Mouse (Mus musculus) c-Kit-positive CD71-negative TER-119-negative erythroid progenitor cells, embryonic 14.5 days (primary cell): ENCODE results near the gene Pygo2.
A peak's percentile ranks its signal among the peaks of the same experiment; 100 is the strongest.

ENCODE experiments used
- DNase-seq: peaks from one replicate; pipeline ENCODE4 v3.0.0-alpha.2; 2013; ENCODE audit warnings: low read depth

Pygo2 gene

DNA sequence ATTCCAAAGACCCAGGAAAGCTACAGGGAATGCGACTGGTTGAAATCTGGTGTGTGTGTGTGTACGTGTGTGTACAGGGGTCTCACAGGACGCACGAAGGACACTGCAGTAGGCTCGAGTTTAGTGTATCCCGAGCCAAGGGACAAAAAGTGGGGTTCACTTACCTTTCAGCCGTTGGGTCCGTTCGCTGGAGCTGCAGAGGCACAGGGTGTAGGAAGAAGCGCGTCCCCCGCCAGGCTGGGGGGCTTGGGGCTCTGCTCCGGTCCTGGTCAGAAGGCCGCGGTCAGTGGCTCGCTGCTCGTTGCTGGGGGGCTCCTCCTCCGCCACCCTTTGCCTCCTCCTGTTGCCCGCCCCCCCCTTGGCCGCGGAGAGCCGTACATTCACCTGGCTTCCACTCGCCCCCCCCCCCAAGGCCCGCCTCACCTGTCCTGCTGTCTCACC, 37.1 kb upstream of the Pygo2 start:
- no peak for DNase-seq

- peak; percentile 92 for DNase-seq
Measured at GRCm38 (mm10) chr3:89393605-89394004, 36.4 kb upstream of the Pygo2 start.

- DNase-seq = no peak
Measured at GRCm38 (mm10) chr3:89394006-89394893, 35.8 kb upstream of the Pygo2 start, which contains the start of gene Zbtb7b. TSS of gene Zbtb7b (minus strand) at chr3:89394776.

DNA sequence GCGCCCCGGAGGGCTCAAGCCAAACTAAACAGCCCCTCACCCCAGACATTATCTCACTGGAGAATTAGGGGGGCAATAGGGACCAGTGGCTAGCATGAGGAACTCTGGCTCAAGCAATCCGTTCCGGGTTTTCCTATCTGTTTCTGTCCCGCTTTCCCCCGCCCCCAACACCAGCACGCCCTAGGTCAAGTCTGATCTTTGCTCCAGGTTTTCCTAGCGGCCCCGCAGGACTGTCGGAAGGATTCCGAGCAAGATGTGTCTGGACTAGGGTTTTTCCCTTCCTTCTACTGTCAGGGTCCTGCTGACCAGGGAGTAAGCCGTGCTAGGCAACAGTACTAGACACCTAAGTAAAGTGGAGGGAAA, 35.1 kb upstream of the Pygo2 start:
- DNase-seq = no peak

- DNase-seq = no peak
Measured at GRCm38 (mm10) chr3:89395419-89395805, 34.6 kb upstream of the Pygo2 start.

DNA sequence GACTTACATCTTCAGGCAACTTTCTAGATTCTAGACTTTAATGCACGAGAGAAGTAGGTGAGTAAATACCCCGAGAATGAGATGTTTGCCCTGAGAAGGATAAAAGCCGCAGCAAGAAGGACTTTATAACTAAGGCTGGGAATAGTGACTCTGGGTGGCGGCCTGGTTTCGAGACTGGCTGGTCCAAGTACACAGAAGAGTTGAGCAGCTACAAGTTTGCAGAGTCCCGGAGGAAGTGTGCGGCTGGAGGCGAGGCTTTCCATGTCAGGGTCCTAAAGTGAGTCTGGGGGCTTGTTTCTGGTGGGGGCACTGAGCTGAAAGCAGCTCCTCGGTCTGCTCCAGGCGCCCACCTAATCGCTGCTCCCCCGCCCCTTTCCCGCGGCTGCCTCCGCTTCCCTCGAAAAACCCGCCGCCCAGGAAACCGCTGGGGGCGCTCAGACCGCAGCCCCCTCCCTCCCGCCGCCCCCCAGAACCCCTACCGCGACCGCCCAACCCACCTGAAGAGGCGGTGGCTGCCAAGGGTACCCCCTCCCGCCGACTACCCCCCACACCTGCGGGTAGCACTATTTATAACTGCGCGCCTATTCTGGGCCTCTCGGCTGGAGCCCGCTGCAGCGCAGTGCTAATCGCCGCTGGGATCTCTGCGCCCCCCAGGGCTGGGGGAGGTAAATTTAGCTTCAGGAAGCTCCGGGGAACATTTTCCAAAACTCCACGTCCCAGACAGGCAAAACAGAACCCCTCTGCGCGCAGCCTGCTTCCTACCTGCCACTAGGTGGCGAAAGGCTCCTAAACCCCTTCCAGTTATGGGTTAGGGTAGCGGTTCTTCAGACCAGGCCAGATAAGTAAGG, 34.0 kb upstream of the Pygo2 start:
- no peak for DNase-seq

DNA sequence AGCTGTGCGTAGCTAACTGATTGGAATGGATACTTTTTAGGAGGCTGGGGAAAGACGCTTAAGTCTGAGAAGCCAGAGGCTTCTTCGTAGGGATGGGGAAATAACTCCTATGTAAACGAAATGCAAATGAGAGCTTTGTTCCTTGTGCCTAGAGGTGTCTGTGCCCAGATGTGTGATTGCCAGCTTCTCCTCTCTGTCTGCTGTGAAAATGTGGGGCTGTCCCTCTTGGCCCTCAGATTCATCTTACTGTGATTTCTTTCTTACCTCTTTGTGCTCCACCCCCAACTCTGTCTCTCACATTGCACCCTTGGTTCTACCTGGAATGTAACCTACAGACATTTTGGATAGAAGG, 33.4 kb upstream of the Pygo2 start:
- DNase-seq = no peak

DNA sequence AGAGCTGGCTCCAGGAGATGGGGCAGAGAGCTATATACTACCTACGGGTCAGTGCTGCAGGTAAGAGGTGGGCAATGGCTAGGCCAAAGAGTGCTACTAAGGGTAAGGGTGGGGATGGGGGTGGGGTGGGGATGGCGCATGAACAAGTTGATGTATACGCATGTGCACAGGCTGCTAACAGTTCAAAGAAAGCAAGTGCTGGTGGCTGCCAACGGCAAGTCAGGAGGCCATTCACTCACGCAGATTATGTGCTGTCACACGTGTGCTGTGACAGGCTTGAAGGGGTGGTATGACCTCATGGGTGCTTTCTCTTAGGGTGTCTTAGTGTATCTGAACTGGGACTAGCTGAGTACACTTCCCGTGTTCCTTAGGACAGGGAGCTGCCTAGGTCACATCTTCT, 28.7 kb upstream of the Pygo2 start:
- DNase-seq = no peak

DNA sequence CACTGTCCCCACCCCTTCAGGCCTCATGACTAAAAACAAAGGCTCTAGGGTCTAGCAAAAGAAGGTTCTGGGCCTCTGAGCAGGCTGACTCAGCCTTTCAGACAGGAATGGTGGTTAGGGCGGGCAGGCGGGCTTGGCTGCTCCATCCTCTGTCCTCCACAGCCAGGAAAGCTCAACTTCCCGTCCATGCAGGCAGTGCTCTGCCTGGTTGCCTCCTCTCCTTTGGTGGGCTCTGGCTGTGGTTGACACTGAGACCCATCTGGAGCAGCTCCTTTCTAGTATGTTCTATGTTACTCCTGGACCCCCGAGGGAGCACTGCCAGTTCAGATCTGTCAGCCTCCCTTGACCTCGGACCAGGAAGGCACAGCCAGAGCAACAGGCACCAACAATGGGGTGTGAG, 27.3 kb upstream of the Pygo2 start, which contains the start of gene Lenep:
Lenep (minus strand) TSS at position 101 of the 400 bp plus-strand sequence.
- DNase-seq = no peak

- DNase-seq = no peak
Measured at GRCm38 (mm10) chr3:89406887-89407286, 23.1 kb upstream of the Pygo2 start.

DNA sequence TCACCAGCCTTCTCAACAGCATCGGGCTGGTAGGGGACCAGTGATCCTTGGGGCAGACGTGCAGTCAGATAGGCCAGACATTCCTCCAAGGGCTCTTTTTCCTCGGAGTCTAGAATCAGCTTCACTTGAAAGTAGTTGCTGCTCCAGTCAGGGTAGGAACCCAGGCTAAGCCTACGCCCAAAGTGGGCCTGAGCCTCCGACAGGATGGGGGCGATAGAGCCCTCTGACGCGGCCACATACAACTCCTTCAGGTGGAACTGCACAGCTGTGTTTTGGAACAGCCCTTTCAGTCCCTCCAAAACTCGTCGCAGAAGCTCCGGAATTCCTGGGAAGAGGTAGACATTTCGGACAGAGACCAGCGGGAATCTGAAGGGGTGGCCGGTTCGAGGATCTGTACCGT, 21.6 kb upstream of the Pygo2 start:
- DNase-seq = no peak

- DNase-seq = no peak
Measured at GRCm38 (mm10) chr3:89409701-89410100, 20.3 kb upstream of the Pygo2 start.

DNA sequence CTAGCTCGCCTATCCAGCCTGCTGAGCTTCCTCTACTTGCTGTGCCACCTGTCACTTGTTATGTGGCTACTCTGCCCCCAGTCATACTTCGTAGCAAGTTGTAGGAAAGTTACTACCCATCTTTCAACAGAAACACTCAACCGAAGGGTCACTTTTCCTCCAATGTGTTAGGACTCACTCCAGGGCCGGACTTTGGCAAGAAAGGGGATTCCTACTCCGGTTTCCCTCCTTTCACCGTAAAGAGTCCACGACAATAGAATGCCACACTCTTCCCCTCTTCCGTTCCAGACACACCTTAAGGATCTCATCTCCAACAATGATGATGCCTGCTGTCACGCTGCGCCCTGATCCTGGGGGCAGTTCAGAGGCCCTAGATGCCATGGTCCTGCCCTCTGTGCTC, 19.1 kb upstream of the Pygo2 start:
- DNase-seq = no peak

DNA sequence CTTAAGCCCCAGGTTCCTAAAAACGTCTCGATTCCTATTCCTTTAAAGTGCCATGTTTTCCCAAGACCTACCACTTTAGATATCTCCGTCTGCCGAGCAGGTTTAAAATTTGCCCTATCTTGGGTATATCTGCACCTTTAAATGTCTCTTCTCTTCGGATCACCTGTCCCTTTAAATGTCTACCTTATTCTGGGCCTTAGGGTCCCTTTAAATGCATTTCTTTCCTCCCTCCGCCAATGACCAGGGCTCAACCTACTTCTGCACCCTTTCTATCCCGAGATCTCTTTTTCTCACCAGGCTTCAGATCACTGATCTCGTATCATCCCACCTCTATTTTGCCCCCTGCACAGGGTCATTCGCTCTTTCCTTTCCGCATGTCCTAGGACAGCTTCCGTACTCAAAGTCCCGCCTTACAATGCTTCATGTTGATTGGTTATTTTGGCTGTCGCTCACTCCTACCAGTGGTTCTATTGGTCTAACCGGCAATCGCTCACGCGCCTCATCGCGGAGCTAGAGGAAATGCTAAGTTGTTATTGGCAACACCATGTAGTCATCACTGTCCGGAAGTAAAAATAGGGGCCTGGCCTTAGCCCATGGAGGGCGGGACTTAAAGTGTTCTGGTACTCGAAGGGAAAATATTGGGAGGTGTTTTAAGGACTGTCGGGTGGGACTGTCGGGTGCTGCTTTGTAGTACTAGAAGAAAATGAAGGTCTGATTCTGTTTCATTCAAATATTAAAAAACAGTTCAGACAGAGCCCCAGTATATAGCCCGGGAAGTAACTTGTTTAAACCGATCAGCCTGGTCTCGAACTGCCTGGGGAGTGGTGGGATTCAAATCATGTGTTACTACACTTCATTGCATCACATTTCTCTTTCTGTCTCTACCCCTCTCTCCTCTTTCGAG, 18.3 kb upstream of the Pygo2 start, which contains the start of gene Flad1:
Flad1 (minus strand) TSS at position 381 of the 904 bp plus-strand sequence.
- peak; percentile 100 for DNase-seq

- DNase-seq = no peak
Measured at GRCm38 (mm10) chr3:89416158-89416557, 13.9 kb upstream of the Pygo2 start.

DNA sequence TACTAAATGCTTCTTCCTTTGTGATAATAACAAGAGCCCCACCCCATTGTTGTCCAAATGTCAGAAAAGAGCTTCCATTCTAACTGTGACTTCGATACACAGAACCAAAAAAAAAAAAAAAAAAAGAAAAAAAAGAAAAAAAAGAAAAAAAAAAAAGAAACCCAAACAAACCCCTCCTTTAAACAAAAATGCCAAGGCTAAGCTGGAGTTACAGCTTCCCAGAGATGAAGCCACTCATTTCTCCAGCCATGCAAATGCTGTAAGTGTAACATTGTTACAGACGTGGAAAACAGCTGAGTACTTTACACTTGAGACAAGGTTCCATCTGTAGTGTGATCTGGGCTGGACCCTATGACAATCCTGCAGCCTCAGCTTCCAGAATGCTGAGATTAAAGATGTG, 12.9 kb upstream of the Pygo2 start:
- no peak for DNase-seq

GRCm38 (mm10) chr3:89417840-89418169, 12.2 kb upstream of the Pygo2 start:
- no peak for DNase-seq

DNA sequence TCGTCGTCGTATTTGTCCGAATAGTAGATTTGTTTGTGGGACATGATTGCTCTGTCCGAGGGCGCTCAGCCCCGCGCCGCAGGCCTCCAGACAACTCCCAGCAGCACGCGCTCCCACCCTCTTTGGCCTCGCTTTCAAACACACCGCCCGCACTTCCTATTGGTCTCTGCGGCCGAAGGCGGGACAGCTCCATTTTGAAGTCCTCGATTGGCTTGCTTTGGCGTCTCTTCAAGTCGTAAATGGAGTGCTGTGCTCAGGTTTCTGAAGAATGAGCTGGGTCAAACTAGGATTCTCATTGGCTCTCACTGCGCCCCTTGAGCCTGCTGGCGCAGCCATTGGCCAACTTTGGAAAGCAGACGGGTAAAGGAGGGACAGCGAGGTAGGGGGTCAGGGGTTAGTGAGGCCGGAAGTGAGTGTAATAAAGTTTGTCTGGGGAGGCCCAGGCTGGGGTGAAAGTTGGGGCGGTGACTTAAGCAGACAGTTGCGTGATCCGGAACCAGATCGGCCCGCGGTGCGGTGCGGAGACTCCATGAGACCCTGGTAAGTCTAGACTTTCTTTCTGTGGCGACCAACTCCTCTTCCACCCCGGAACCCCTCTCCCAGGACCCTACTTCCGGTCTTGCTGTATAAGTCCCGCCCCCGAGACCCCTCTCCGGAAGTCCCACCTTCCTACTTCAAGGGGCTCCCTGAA, 11.7 kb upstream of the Pygo2 start, which contains the start of the genes Cks1b and Shc1:
Cks1b (minus strand) TSS at position 214 of the 691 bp plus-strand sequence.
Shc1 (plus strand) TSS at position 274 of the 691 bp plus-strand sequence.
- peak; percentile 93 for DNase-seq

- no peak for DNase-seq
Measured at GRCm38 (mm10) chr3:89418861-89419250, 11.2 kb upstream of the Pygo2 start.

DNA sequence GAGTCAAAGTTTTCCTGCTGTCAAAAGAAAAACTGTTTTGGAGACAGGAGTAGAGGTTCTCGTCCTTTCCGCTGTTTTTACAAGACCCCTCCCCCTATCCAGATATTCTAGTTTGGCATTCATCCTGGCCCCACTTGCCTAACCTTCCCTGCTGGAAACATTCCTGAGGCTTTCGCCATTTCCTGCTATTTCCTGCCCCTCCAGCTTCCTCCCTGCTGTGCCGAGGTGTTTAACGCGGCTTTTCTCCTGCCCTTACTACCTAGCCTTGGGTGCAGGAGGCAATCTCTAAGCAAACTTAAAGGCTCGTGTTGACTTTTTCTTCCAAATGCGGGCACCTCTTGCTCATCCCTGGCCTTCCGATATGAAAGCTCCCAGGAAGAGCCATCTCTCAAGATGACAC, 10.4 kb upstream of the Pygo2 start:
- no peak for DNase-seq

GRCm38 (mm10) chr3:89419981-89420380, 10.0 kb upstream of the Pygo2 start:
- no peak for DNase-seq
